Mouse (Mus musculus) adrenal gland, adult (tissue): ENCODE data around the gene Arhgef28.
A peak's percentile ranks its signal among the peaks of the same experiment; 100 is the strongest.
"Not testable (repeated sequence)": the region's sequence is repeated elsewhere in the genome, so short reads cannot be mapped to it uniquely, and the experiment has no call there.

ENCODE experiments used
- DNase-seq, 2 experiments: peaks; one replicate each; pipeline ENCODE4 v3.0.0; 2022 to 2023; ENCODE audit warnings: low spot score in 1 of 2; ENCODE audit not compliant: inconsistent age in 2 of 2

Gene Arhgef28

DNA sequence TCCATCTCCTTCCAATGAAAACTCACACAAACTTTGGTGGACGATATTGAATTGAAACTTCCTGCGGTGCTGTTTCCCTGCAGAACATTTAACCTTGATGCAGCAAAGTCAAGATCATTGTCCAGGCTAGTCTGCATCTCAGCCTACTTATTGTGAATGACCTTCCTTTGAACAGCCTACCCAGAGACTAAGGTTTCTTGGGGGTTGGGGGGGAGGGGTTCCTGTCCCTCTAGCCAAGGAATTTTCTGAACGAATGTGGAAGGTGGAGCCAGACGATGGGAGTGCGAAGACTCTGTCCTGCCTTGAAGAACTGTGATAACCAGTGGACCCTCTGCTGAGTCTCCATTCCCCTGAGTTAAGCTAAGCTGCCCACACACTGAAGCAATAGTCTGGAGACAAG lies 80.6 kb downstream of the Arhgef28 start:
- no peak for DNase-seq

DNA sequence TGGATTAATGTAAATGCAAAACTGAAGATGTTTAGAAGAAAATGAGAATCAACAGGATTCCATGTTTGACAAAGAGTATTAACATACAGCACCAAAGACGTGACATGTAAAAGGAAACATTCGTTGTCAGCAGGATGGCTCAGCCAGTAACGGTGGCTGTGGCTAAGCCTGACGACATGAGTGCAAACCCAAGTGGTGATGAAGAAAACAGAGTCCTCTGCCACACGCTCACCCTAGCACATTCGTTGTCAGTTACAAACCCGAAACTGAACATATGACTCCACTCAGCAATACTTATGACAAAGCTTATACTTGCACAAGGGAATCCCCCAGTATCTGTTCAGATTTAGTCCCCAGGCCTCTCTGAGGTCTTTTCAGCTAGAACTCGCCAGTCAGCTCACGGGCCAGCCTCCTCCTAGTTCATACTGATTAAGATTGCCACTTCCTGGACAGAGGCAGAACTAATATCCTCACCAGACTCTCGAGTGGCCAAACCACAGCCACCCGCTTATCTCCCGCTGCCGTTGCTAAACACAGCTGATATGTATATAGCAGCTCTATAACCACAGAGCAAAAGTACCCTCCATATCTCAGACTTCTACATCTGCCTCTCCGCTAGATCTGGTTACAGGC lies 82.0 kb downstream of the Arhgef28 start:
- no peak for DNase-seq

DNA sequence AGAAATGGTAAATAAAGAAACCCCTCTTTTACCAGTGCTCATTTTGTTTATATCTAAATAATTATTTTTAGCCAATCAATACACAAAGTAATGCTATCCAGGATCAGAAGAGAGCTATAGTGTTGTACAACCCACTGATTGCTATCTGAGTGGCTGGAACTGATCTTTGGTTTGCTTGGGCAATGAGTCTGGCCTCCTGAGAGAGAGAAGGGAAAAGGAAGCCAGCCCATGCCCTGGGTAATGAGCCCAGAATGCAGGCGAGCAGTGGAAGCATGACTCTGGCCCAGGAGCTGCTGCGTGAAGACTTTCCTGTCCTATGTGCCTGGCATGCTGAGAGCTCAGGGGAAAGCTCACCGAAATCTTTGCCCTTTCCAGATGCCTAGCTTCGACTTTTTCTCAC lies 83.5 kb downstream of the Arhgef28 start:
- peak in 1 of 2 experiments; percentile 36 for DNase-seq

DNA sequence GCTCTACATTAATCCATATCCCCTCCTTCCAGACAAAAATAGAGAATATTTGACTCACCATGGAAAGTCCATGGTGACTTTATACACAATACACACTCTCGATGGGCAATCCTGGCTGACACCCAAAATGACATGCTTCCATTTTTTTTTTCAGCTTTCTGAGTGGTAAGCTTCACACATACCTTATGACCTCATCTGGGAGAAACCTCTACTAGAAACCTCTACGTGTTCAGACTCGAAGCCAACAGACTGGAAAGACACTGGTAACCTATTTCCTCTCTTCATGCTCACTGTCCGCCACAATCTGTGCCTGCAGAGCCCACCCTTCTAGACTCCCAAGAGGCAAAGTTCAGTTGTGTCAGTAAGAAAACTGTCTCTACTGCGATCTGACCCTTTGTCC lies 84.2 kb downstream of the Arhgef28 start:
- DNase-seq, result no peak

DNA sequence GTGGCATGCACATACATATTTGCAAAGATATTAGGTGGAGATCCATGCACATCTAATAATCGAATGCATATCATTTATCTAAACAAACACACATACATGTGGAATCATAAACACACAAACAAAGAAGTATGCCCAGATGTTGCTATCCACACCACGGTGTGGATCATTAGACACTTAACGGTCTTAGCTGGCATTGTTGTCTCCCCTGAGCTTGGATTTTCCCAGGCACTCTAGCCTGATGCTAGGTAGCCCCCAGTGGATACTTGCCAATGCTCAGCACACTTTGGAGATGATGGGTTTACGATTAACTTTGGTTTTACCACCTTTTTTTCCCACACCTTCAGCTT lies 85.1 kb downstream of the Arhgef28 start:
- no peak for DNase-seq

DNA sequence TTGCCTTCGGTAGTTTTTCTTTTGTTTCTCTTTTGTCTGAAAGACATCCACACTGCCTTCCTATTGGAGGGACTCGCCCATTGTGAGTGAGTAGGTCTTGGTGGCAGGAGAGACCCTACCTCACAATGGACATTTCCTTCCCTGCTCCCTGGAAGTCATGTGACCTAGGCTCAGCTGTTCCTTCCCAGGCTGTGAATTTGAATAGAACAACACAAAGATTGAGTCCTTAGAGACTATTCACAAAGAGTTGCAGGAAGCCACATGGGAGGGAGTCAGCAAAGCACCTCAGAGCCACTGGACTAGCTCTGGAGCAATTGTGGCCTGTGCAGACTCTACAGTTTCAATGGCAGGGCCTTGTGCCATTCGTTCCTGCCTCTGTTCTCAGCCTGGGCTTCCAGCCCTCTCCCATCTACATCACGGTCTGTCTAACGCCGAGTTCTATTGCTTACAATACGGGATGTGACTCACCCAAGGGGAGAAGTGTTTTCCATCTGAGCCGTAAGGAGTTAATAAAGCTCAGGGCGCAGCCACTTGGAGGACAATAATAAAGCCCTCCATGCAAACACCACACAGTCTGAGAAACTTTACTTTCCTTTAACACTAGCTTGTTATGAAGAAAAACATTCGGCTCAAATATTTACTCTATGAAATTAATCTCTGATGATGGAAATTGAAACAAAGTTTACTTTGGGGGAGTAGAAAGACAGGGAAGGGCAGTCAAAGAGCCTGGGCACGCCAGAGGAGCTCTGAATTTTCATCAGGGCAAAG lies 85.7 kb downstream of the Arhgef28 start:
- no peak for DNase-seq

DNA sequence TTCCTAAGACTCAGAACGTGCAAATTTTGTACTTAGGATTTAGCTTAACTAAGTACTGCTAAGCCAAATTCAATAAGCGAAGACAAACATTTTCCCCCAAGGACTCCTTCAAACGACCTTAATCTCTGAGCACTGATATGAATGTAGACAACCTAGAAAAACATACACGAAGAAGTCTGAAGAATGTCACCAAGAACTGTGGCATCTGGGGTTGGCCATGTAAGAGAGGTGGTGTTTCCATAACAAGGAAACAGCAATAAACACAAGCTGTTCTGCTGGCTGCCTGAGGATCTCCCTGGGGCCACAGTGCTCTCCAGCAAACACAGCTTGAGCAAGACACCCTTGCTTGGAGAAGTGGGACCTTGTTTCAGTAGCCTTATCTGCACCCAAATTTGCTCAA lies 87.9 kb downstream of the Arhgef28 start:
- no peak for DNase-seq

DNA sequence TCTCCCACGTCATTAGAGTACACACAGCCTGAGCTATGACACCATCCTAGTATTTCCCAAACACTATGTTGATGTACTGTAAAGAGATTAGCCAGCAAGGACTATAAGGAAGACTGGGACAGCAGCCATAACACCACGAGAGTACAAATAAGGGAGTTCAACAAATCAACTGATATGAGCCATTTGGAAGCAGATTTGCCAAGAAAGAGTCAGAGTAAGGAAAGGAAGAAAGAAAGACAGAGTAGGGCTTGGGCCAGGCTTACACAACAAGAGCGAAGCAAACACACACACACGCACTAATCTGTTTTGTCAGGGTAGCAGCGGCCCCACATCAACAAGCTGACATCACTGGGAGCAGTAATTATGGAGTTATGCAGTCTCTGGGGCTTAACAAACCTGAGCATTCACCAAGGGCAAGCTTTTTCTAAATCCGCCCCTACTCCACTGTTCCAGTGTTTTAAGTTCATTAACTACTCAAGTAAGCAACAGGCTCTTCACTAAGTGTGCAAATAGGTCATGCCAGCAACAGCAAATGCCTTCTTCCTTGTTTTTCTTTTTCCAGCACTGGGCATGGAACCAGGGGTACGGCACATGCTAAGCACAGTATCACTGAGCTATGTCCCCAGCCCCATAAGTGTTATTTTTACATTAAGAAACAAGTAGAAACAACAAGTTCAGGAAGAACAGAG lies 88.5 kb downstream of the Arhgef28 start:
- no peak for DNase-seq

DNA sequence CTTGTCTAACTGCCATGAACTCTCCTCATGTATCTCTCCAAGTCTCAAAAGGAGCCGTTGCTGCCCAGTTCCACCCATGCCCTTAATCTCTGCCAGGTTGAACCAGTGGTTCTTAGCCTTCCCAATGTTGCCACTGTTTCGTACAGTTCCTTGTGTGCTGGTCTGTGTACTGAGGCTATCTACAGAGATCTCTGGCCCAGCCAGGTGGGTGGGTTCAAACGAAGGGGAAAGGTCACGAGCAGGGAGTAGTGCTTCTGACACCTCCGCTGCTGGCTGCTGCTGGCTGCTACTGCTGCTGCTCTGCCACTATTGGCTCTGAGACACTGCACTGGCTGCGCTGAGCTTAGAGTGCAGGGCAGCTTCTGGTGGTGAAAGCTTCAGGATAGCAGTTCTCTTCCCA lies 90.6 kb downstream of the Arhgef28 start:
- no peak for DNase-seq

DNA sequence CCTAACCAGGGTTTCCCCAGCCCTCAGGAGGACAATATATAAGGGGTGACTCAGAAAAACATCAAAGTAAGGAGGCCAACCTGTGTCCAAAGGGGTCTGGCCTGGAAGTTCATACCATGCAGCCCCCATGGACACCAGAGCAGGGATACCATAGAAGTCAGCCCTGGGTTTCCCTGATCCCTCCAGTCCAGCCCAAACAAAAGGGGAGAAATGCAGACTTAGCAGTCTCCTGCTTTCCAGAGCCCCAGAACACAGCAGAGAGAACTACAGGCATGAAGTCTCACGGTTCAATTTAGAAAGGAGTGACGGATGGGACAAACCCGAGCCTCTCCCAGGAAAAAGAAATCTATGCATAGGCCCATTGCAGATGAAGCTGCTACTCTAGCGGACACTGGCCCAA lies 91.2 kb downstream of the Arhgef28 start:
- DNase-seq, result no peak

DNA sequence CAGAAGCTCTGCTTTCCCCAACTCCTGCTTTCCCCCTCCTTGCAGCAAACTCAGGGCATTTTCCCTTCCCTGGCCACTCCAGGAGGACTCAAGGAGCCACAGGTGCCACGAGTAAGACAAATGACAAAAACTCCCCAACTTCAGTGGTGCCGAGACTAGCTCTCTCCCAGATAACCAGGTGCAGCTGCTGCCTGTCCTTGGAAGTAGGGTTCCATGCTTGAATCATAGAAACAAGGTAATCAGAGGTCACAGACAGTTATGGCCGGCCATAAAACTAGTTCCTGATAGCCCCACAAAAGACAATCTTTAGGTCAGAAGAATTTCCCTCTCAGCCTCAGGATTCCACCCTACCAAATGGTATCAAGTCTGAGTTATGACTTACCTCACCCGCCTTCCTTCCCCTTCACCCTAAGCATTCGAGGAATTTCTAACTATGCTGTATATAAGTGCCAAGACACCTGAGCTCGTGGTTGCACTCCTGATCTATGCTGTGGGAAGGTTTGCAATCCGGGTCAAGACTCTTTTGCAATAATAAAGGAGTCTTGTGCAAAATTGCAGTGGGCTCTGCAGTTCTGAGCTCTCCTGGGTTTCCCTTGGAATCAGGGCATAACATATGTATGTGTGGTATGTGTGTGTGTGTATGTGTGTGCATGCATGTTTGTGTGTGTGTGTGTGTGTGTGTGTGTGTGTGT lies 93.3 kb downstream of the Arhgef28 start:
- no peak for DNase-seq

DNA sequence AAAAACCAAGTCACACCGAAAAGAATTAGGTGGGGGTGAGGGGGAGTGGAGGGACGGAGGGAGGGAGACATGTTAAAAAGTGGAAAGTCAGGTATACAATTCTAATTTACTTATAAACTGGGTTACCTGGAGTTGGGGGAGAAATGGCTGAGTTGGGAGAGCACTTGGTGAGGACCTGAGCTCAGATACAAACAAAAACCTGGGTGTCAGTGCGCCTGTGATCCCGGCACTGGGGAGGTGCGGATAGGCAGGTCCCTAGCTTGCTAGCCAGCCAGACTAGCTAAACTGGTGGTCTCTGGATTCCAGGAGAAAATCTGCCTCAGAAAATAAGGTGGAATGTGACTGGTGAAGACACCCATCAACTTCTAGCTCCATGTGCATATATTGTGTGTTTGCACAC lies 94.7 kb downstream of the Arhgef28 start:
- DNase-seq, result no peak

DNA sequence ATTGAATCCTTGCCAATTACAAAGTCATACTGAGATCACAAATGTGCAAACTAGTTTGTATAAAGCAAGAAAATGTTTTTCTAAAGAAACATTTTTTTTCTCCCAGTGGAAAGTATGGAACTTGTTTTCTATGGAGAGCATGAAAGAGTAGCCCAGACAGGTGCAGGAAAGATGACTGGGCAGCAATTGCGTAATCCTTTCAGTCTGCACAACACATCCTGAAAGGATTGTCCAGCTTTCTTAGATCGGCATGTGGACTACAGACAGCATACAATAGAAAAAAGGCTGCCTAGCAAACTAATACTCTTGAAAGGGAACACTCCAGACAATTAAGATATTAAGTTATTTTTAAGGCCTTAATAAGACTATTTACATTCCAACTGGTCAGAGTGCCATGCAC lies 95.2 kb downstream of the Arhgef28 start:
- DNase-seq, result no peak

DNA sequence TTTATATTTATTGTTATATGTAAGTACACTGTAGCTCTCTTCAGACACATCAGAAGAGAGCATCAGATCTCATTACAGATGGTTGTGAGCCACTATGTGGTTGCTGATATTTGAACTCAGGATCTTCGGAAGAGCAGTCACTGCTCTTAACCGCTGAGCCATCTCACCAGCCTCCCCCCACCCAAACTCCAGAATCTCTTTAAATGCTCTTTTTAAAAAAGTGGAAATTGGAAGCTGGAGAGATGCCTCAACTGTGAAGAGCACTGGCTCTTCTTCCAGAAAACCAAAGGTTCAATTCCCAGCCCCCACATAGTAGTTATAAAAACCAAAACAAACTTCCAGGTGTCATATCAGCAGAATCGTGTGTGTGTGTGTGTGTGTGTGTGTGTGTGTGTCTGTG lies 97.8 kb downstream of the Arhgef28 start:
- DNase-seq, result not testable (repeated sequence)

DNA sequence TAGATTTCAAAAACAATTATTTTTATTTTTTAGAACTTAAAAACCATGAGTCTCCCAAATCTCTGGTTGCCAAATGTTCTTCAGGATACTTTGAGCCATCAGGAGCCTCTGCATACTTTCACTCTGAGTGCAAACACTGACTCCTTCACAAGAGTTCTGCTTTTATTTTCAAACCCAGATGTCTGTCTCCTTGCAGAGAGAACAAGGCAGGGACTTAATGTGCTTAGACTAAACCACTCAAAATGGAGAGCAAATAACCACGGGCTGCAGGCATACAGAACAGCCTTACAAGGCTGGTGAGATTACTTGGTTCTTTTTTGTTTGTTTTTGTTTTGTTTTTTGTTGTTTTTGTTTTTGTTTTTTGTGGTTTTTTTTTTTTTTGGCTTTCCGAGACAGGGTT lies 98.6 kb downstream of the Arhgef28 start:
- DNase-seq, result no peak

DNA sequence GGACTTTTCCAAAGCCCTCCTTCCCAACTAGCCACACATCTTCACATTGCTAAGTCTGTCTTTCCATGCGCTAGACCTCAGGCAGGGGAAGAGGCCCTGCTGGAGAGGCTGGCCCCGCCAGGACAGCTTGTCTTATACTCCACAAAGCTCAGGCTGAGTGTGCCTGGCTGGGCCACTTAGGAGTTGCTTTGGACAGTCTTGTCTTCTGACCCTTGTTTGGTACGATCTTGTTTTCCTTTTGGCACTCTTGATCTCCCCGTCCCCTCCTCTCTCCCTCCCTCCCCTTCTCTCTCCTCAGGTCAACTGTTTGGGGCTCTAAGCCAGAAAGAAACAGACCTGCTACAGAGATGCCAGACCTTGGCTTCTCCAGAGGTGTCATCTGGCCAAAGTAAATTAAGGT lies 110.3 kb downstream of the Arhgef28 start:
- no peak for DNase-seq

DNA sequence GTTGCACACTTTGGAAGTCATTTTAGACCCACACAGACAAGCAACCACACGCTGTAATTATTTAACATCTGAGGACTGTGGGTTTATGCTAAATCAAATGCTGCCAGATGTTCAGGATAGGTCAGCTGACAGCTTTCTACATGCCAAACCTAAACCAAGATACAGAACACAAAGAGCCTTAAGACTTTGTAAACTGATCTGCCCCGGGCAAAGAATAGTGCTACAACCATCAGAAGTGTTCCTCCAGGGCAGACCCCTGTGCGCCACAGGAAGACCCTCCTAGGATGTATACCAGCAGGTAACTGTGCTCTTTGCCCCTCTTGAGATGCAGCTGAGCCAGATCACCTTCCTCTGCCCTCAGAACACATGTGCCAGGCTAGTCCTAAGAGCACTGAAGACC lies 111.9 kb downstream of the Arhgef28 start:
- no peak for DNase-seq

DNA sequence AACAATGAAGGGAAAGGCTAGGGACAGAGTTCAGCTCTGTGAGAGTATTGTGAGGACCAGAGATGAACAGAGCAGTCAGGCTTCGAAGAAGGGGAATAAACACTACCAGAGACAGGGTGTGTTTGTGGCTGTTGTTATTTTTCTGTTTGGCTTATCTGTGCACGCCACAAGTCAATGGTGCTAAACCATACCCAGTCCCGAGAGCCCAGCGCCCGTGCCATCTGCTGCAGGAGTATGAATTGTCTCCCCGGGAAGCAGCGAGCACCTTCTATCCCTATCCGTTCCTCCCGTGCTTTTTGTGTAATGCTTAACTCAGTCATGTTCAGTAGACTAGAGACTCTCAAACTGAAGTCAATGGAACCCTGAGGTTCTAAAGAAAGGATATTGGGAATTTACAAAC lies 112.8 kb downstream of the Arhgef28 start:
- DNase-seq, result no peak

DNA sequence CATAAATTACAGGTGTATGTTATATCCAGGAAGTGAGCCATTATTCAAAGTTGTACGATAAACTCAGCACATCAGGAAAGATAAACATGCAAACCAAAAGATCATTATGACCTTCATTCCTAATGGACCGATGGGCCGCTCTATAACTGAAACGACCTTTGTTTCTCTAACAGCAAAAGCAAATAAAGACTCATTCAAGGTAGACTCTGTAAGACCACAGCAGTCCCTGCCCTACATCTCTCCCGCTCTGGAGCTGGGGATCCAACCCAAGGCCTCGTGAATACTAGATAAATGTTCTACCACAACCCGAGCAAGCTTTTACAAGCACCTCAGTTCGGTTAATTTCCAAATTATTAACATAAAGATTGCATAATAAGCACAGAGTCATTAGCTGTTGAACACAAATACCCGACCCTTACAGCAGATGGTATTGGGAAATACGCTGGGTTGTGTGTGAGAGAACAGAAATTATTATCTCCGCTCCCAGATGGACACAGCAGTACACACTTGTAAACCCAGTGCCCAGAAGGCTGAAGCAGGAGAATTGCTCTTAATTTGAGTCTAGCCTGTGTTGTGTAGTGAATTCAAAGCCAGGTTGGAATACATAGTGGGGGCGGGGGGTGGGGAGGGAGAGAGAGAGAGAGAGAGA lies 113.8 kb downstream of the Arhgef28 start:
- DNase-seq, result no peak

DNA sequence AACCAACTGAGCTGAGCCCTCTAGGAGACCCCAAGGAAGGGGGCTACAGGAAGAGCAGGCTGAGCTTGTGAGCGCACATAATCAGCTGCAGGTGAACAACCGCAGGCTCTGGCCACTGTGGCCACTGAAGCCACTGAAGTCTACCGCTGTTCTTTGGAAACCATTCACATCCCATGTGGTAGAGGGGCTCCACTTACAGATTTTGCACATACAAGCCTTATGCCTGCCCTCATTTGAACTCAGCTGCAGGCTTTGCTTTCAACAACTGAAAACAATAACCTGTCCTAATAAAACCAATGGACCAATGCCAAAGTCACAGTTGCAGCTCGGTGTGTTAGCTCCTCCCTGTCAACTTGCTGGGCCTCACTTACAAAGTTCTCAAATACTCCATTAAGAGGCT lies 126.6 kb downstream of the Arhgef28 start:
- DNase-seq, result no peak

DNA sequence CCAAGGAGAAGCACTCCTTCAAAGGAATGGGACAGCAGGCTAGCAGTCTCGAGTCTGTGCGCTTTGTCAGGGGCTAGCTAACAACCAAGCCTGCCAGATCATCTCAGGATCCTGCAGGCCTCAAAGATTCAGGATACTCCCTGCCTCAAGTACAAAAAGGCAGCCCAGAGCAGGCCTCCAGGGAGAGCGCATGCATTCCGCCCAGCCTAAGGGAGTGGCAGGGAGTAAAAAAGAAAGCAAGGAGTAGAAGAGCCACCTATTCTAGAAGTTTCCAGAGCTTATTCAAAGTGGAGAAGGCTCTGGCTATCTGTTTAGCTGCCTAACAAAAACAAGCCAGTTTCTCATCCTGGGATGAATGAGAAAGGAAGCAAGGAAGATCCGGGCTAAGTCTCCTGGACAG lies 128.0 kb downstream of the Arhgef28 start:
- no peak for DNase-seq
